In the genomic region with DNA sequence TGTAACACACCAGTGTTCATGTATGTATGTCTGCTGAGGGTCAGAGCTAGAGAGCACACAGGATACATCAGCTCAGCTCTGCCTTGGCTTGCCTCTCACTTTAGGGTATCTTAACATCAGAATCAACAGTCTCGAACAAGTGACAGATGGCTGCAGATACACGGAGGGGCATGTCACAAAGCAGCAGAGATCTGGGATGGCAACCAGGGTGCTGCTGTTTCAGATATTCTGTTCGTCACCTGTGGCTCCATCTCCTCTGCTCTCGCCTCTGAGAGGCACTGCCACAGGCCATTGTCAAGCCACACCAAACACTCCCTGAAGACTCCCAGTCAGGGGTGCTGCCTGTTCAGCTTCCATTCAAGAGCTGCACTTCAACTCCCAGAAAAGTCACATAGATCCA, we compare ENCODE assay signal across 15 mouse cellular contexts. TPM values are rescaled to one million over a fixed set of nuclear protein-coding genes. Genes with fewer than 3 reads are reported as not detected.
DNase-seq lines count a peak whose midpoint lies in the region; ATAC-seq and TF ChIP-seq lines count a peak whose summit lies in the region.
"Had no signal": no experiment of that assay in that cellular context is flagged by ENCODE, and none has a peak within 500 bp of the region (broad histone marks: within the 10 kb centered on the region; RNA-seq: fewer than 3 reads in every experiment).

No protein-coding gene starts in this region.

- intact Hi-C loops in heart, postnatal 25 days (cut with DNase I): no loop called here

- H3K9me3 ChIP-seq in heart, embryonic 10.5 days: no peaks in the 10 kb centered on the region
- H3K9me3 ChIP-seq in limb, embryonic 10.5 days (replicated peaks): no peaks in the 10 kb centered on the region
- H3K9me3 ChIP-seq: G1E; neural tube, embryonic 12.5 days had no signal

- no peaks in the 10 kb centered on the region for H3K36me3 ChIP-seq in heart, embryonic 10.5 days
- no peaks in the 10 kb centered on the region for H3K36me3 ChIP-seq in limb, embryonic 10.5 days
- H3K36me3 ChIP-seq: neural tube, embryonic 12.5 days had no signal

- no peak for TF ChIP-seq CTCF in layer of hippocampus, adult 2 months (conservative IDR thresholded peaks at IDR 0.05)

- no peak overlapping the region for H3K4me3 ChIP-seq in heart, embryonic 10.5 days
- no peak overlapping the region for H3K4me3 ChIP-seq in layer of hippocampus, adult 2 months
- H3K4me3 ChIP-seq in limb, embryonic 10.5 days: no peak overlapping the region
- H3K4me3 ChIP-seq: neural tube, embryonic 12.5 days had no signal

- peaks cover 62% of the 10 kb centered on the region for H3K4me1 ChIP-seq in heart, embryonic 10.5 days
- peaks cover 20% of the 10 kb centered on the region for H3K4me1 ChIP-seq in limb, embryonic 10.5 days

- peak overlapping the region; percentile 69 for H3K27ac ChIP-seq in heart, embryonic 10.5 days
- peak overlapping the region; percentile 46; the same call in 1 of the 2 replicates for H3K27ac ChIP-seq in layer of hippocampus, adult 2 months
- peak overlapping the region; percentile 6; the same call in 1 of the 2 replicates for H3K27ac ChIP-seq in limb, embryonic 10.5 days
- H3K27ac ChIP-seq: neural tube, embryonic 12.5 days had no signal

- no peaks in the 10 kb centered on the region for H3K27me3 ChIP-seq in heart, embryonic 10.5 days (ENCODE audit: insufficient read depth, poor library complexity, severe bottlenecking)
- H3K27me3 ChIP-seq in limb, embryonic 10.5 days (ENCODE audit: low read depth, poor library complexity, severe bottlenecking): no peaks in the 10 kb centered on the region
- H3K27me3 ChIP-seq: neural tube, embryonic 12.5 days had no signal

- no peak for DNase-seq in heart, embryonic 10.5 days (ENCODE audit: low spot score)
- no peak for DNase-seq in heart, postnatal 25 days (ENCODE audit: low spot score)
- DNase-seq in layer of hippocampus, adult 2 months (ENCODE audit: low spot score in 2 of 2): no peak
- DNase-seq in layer of hippocampus, postnatal 14 days (ENCODE audit: low spot score in 2 of 2): no peak
- DNase-seq in limb, embryonic 10.5 days (ENCODE audit: low spot score): no peak
- DNase-seq in adrenal gland, postnatal 36 days: no peak
- no peak for DNase-seq in cerebellum, adult 9-10 months
- DNase-seq: B cell, adult 2 months; cerebellum, adult 18-20 months; lung, postnatal 10 days; right cerebral cortex, adult 18-20 months had no signal

- WGBS in heart, embryonic 10.5 days: 39% methylated on average over 4 of the region's 4 CpGs
- 75% methylated on average over 4 of the region's 4 CpGs for WGBS in limb, embryonic 10.5 days

- ATAC-seq in megakaryocyte progenitor cell, adult 5-6 weeks (replicated peaks; ENCODE audit: poor library complexity): peak; percentile 51
- ATAC-seq: intestine, embryonic 16.5 days had no signal

RNA-seq across cellular contexts. Expression of a gene that starts 39.1 kb away (rescaled TPM):
- polyA plus RNA-seq in heart, embryonic 10.5 days (2016; fragmentation: Nextera tagmentation; extraction: Ambion mirVana): 81.9 and 82.4 TPM in 2 replicates
- total RNA-seq in heart, postnatal 25 days (2021): 100 to 1,000 TPM; 179 to 215 TPM
- total RNA-seq in layer of hippocampus, adult 2 months (2021): 100 to 1,000 TPM in 1 of 2 experiments, 10 to 100 TPM in 1; 99.7 to 104 TPM
- 10 to 100 TPM; 50.2 to 55.7 TPM for total RNA-seq in layer of hippocampus, postnatal 14 days (2021)
- 56.9 and 61.0 TPM in 2 replicates for polyA plus RNA-seq in limb, embryonic 10.5 days (2016; fragmentation: Nextera tagmentation; extraction: Ambion mirVana)
- total RNA-seq in megakaryocyte progenitor cell, adult 5-6 weeks (2015): 40.0 and 47.4 TPM in 2 replicates
- 71.7 and 101 TPM in 2 replicates for total RNA-seq in megakaryocyte progenitor cell, adult 5-6 weeks (2017)
- total RNA-seq in adrenal gland, postnatal 36 days (2021): 10 to 100 TPM; 85.6 to 94.3 TPM

Comparison
In these comparisons a context has a peak if more than half of its experiments do, and no peak if none do; other contexts are left out.
1. H3K27ac ChIP-seq: peak in every context shown above with its lines; median percentile 69 in heart, embryonic 10.5 days; 46 in layer of hippocampus, adult 2 months; 6 in limb, embryonic 10.5 days.